Mouse (Mus musculus) liver, embryonic 14.5 days (tissue): ENCODE measurements around the gene Gm20604. TPM values are rescaled to one million over a fixed set of nuclear protein-coding genes. Genes with fewer than 3 reads are reported as not detected.

Experiments
- ATAC-seq: fragments of 200-750 bp; cut with Nextera tagmentation; 2 replicates; pipeline ENCODE4 v1.8.0; 2017; ENCODE audit warnings: moderate number of reproducible peaks, mild to moderate bottlenecking, moderate library complexity; ENCODE audit not compliant: insufficient read depth
- DNase-seq, 3 experiments: peaks; one replicate each; pipeline ENCODE4 v3.0.0-alpha.2; 2012 to 2013; ENCODE audit warnings: low read depth in 3 of 3, low spot score in 3 of 3
- H3K27ac ChIP-seq: fragments of 300-500 bp; sonication (generic); 2 replicates; pipeline ENCODE4 v1.5.1; 2014; ENCODE audit warnings: moderate library complexity, mild to moderate bottlenecking, control low read depth, inconsistent platforms
- H3K27me3 ChIP-seq: fragments of 300-500 bp; sonication (generic); 2 replicates; pipeline ENCODE4 v1.6.1; 2014; ENCODE audit warnings: mild to moderate bottlenecking, low read length, moderate library complexity; ENCODE audit not compliant: control insufficient read depth, insufficient read depth
- H3K36me3 ChIP-seq: fragments of 300-500 bp; sonication (generic); replicated peaks from 2 replicates; pipeline ENCODE4 v1.6.1; 2014; ENCODE audit warnings: low read depth; ENCODE audit not compliant: control insufficient read depth, insufficient read depth
- H3K4me1 ChIP-seq, 2 experiments: fragments of 200-500 bp in 1 of 2; fragments of 300-500 bp in 1 of 2; sonication (generic) in 1 of 2; replicated peaks; 2 replicates each; pipeline ENCODE4 v1.6.1; 2012 to 2014; ENCODE audit warnings: antibody characterized with exemption in 1 of 2, inconsistent platforms in 1 of 2, low read length in 1 of 2; ENCODE audit not compliant: control insufficient read depth in 2 of 2, insufficient read depth in 2 of 2
- H3K4me2 ChIP-seq: fragments of 300-500 bp; sonication (generic); 2 replicates; pipeline ENCODE4 v1.6.1; 2014; ENCODE audit warnings: low read depth, mild to moderate bottlenecking, control low read depth, moderate library complexity
- H3K4me3 ChIP-seq, 2 experiments: fragments of 200-500 bp in 1 of 2; fragments of 300-500 bp in 1 of 2; sonication (generic) in 1 of 2; 2 replicates each; pipeline ENCODE4 v1.5.1; 2012 to 2014; ENCODE audit warnings: low read depth in 2 of 2, low read length in 2 of 2, mild to moderate bottlenecking in 2 of 2, control low read depth in 1 of 2, inconsistent platforms in 1 of 2, moderate library complexity in 1 of 2; ENCODE audit not compliant: insufficient read depth in 1 of 2
- H3K9ac ChIP-seq: fragments of 300-500 bp; sonication (generic); replicated peaks from 2 replicates; pipeline ENCODE4 v1.6.1; 2014; ENCODE audit warnings: mild to moderate bottlenecking, control low read depth, moderate library complexity
- H3K9me3 ChIP-seq: fragments of 300-500 bp; sonication (generic); 2 replicates; pipeline ENCODE4 v1.6.1; 2016; ENCODE audit warnings: low read length, mixed read lengths; ENCODE audit not compliant: control insufficient read depth
- CTCF ChIP-seq: IDR thresholded peaks from 2 replicates; pipeline ENCODE4 v1.5.1; 2016; ENCODE audit warnings: antibody characterized with exemption, low read depth, control low read depth
- EP300 ChIP-seq: IDR thresholded peaks from 2 replicates; pipeline ENCODE4 v1.6.1; 2016; ENCODE audit warnings: antibody characterized with exemption, low read depth
- WGBS: fragments of 180-500 bp; shearing (Covaris S2); extraction: QIAGEN DNeasy Blood & Tissue Kit; methylation state at CpG from one replicate; pipeline ENCODE4 v1.1.7; 2014; ENCODE audit not compliant: insufficient replicate concordance; 5-methylcytosine and 5-hydroxymethylcytosine counted together
- polyA plus RNA-seq, 2 experiments: library from polyadenylated mRNA; depleted of rRNA in 1 of 2; stranded (reverse) in 1 of 2; unstranded in 1 of 2; fragments of >200 nt; fragmentation: Nextera tagmentation in 1 of 2; extraction: Ambion mirVana in 1 of 2; gene quantifications; 2 replicates each; pipeline versions ENCODE4 v1.2.1 to v1.2.3; 2012 to 2014

The Gm20604 gene
- polyA plus RNA-seq, 2 experiments, result 6.1 to 8.1 TPM

GRCm38 (mm10) chr12:102702356-102703110, 55.9 kb downstream of the Gm20604 start:
- H3K36me3 ChIP-seq, result no peaks in the 10 kb centered on the region
- DNase-seq (peak; percentile 66 to 71 (median 69)), ATAC-seq (no peak)
- TF ChIP-seq CTCF, result peak; percentile 72
- TF ChIP-seq EP300, result no peak
- peaks cover 0 to 33% of the 10 kb centered on the region in 2 experiments; a peak in 3 of 4 replicates for H3K4me1 ChIP-seq
- H3K9me3 ChIP-seq, result no peaks in the 10 kb centered on the region
- no peak overlapping the region for H3K9ac ChIP-seq
- 10% methylated on average over 15 of the region's 15 CpGs for WGBS
- peak overlapping the region; percentile 94 for H3K4me2 ChIP-seq
- H3K4me3 ChIP-seq, result peak overlapping the region in 1 of 2 experiments; percentile 3; a peak in 1 of 4 replicates
- no peaks in the 10 kb centered on the region; the same call in 1 of the 2 replicates for H3K27me3 ChIP-seq
- H3K27ac ChIP-seq, result no peak overlapping the region

GRCm38 (mm10) chr12:102701691-102702207, 56.7 kb downstream of the Gm20604 start:
- 65% methylated on average over 5 of the region's 5 CpGs for WGBS
- DNase-seq, result no peak
- Histone ChIP-seq H3K36me3 (no peaks in the 10 kb centered on the region), H3K4me2 (no peak overlapping the region), H3K9ac (no peak overlapping the region), H3K9me3 (no peaks in the 10 kb centered on the region), H3K4me1 (peaks cover 0 to 35% of the 10 kb centered on the region in 2 experiments; a peak in 3 of 4 replicates), H3K27ac (no peak overlapping the region), H3K27me3 (no peaks in the 10 kb centered on the region), H3K4me3 (no peak overlapping the region)
- no peak for TF ChIP-seq EP300
- no peak for TF ChIP-seq CTCF
- ATAC-seq, result no peak

- Histone ChIP-seq H3K27ac (no peak overlapping the region), H3K27me3 (no peaks in the 10 kb centered on the region), H3K4me2 (no peak overlapping the region), H3K4me1 (peaks cover 0 to 33% of the 10 kb centered on the region in 2 experiments; a peak in 3 of 4 replicates), H3K9ac (no peak overlapping the region), H3K4me3 (no peak overlapping the region), H3K9me3 (no peaks in the 10 kb centered on the region), H3K36me3 (no peaks in the 10 kb centered on the region)
- WGBS, result 73% methylated on average over 12 of the region's 12 CpGs
- ATAC-seq, result no peak
- TF ChIP-seq CTCF (no peak), EP300 (no peak)
- DNase-seq, result no peak
These were observed 58.0 kb downstream of the Gm20604 start for GRCm38 (mm10) chr12:102700453-102700852.

- ATAC-seq (no peak), DNase-seq (no peak)
- whole genome bisulfite sequencing, result 46% methylated on average over 1 of the region's 1 CpGs
- Histone ChIP-seq H3K9ac (no peak overlapping the region), H3K4me2 (no peak overlapping the region), H3K36me3 (no peaks in the 10 kb centered on the region), H3K27me3 (no peaks in the 10 kb centered on the region), H3K9me3 (no peaks in the 10 kb centered on the region), H3K27ac (no peak overlapping the region), H3K4me3 (no peak overlapping the region), H3K4me1 (peaks cover 0 to 33% of the 10 kb centered on the region in 2 experiments; a peak in 3 of 4 replicates)
- no peak for TF ChIP-seq EP300
- no peak for TF ChIP-seq CTCF
These were observed 59.3 kb downstream of the Gm20604 start for GRCm38 (mm10) chr12:102699156-102699555.

- Histone ChIP-seq H3K27ac (no peak overlapping the region), H3K27me3 (no peaks in the 10 kb centered on the region), H3K4me1 (peaks cover 0 to 25% of the 10 kb centered on the region in 2 experiments; a peak in 3 of 4 replicates), H3K4me3 (no peak overlapping the region), H3K36me3 (no peaks in the 10 kb centered on the region), H3K9ac (no peak overlapping the region), H3K9me3 (no peaks in the 10 kb centered on the region), H3K4me2 (no peak overlapping the region)
- peak; percentile 52 for ATAC-seq
- no peak for DNase-seq
- no peak for TF ChIP-seq EP300
- no peak for TF ChIP-seq CTCF
- WGBS, result 13% methylated on average over 1 of the region's 1 CpGs
These were observed 60.3 kb downstream of the Gm20604 start for GRCm38 (mm10) chr12:102698089-102698684.
